Mouse (Mus musculus): ENCODE measurements at regions not wholly inside any gene's neighbourhood (a gene's known extent, or its start where the extent isn't known, plus 50 kb on each side); places are given as distances from the start of the nearest gene placed in this dataset.
"Not testable (repeated sequence)": the region's sequence is repeated elsewhere in the genome, so short reads cannot be mapped to it uniquely, and the experiment has no call there.

GRCm38 (mm10) chr11:24296893-24297624 is 219.2 kb downstream of the Bcl11a start:
- no peak for DNase-seq

- DNase-seq: no peak
Measured at GRCm38 (mm10) chr11:24297763-24298162, 219.9 kb downstream of the Bcl11a start.

- DNase-seq: no peak
Measured at GRCm38 (mm10) chr11:24300351-24300750, 222.5 kb downstream of the Bcl11a start.

GRCm38 (mm10) chr11:24301201-24301600 is 223.3 kb downstream of the Bcl11a start:
- no peak for DNase-seq

GRCm38 (mm10) chr11:24305145-24305553 is 227.3 kb downstream of the Bcl11a start:
- no peak for DNase-seq

- DNase-seq: no peak
Measured at GRCm38 (mm10) chr11:24305691-24306090, 227.8 kb downstream of the Bcl11a start.

- DNase-seq: no peak
Measured at GRCm38 (mm10) chr11:24306101-24306500, 228.2 kb downstream of the Bcl11a start.

- DNase-seq: no peak
Measured at GRCm38 (mm10) chr11:24307601-24308252, 229.9 kb downstream of the Bcl11a start.

GRCm38 (mm10) chr11:24308253-24308633 is 230.4 kb downstream of the Bcl11a start:
- no peak for DNase-seq

- DNase-seq: no peak
Measured at GRCm38 (mm10) chr11:24314046-24314445, 236.2 kb downstream of the Bcl11a start.

- no peak for DNase-seq
Measured at GRCm38 (mm10) chr11:24315582-24315981, 237.7 kb downstream of the Bcl11a start.

- DNase-seq: no peak
Measured at GRCm38 (mm10) chr11:24316198-24316597, 238.3 kb downstream of the Bcl11a start.

- DNase-seq: no peak
Measured at GRCm38 (mm10) chr11:24317989-24318735, 240.3 kb downstream of the Bcl11a start.

- no peak for DNase-seq
Measured at GRCm38 (mm10) chr11:24319222-24319621, 241.4 kb downstream of the Bcl11a start.

- DNase-seq: not testable (repeated sequence)
Measured at GRCm38 (mm10) chr11:24322412-24322811, 244.6 kb downstream of the Bcl11a start.

GRCm38 (mm10) chr11:24328481-24328880 is 250.6 kb downstream of the Bcl11a start:
- no peak for DNase-seq

GRCm38 (mm10) chr11:24330366-24331124 is 252.7 kb downstream of the Bcl11a start:
- DNase-seq: no peak

- DNase-seq: no peak
Measured at GRCm38 (mm10) chr11:24332241-24332640, 254.4 kb downstream of the Bcl11a start.

- DNase-seq: no peak
Measured at GRCm38 (mm10) chr11:24333111-24333510, 255.3 kb downstream of the Bcl11a start.

GRCm38 (mm10) chr11:24335256-24335655 is 257.4 kb downstream of the Bcl11a start:
- no peak for DNase-seq

- DNase-seq: no peak
Measured at GRCm38 (mm10) chr11:24338111-24338510, 260.3 kb downstream of the Bcl11a start.

- DNase-seq: no peak
Measured at GRCm38 (mm10) chr11:24339061-24339460, 261.2 kb downstream of the Bcl11a start.

GRCm38 (mm10) chr11:24340677-24341076 is 262.8 kb downstream of the Bcl11a start:
- DNase-seq: no peak

All from cerebellum, adult 9-10 months (tissue).